Comparison of ENCODE assay signal across 11 mouse cellular contexts in genomic region chr10:12853776-12854175, GRCm38 (mm10). TPM values are rescaled to one million over a fixed set of nuclear protein-coding genes. Genes with fewer than 3 reads are reported as not detected.
A peak's percentile ranks its signal among the peaks of the same experiment; 100 is the strongest.
DNase-seq lines count a peak whose midpoint lies in the region; ATAC-seq and TF ChIP-seq lines count a peak whose summit lies in the region.
"Had no signal": no experiment of that assay in that cellular context is flagged by ENCODE, and none has a peak within 500 bp of the region (broad histone marks: within the 10 kb centered on the region; RNA-seq: fewer than 3 reads in every experiment).

No protein-coding gene starts in this region.

- H3K27me3 ChIP-seq in heart, embryonic 13.5 days (replicated peaks) = no peaks in the 10 kb centered on the region
- H3K27me3 ChIP-seq in liver, adult 2 months (ENCODE audit: control insufficient read depth, insufficient read depth, low read length) = no peaks in the 10 kb centered on the region
- H3K27me3 ChIP-seq in liver, embryonic 11.5 days (replicated peaks; ENCODE audit: control insufficient read depth, insufficient read depth, low read length) = no peaks in the 10 kb centered on the region
- H3K27me3 ChIP-seq: liver, embryonic 13.5 days; neural tube, embryonic 13.5 days had no signal

- no peak for DNase-seq in heart, adult 9 months (ENCODE audit: low spot score in 2 of 2)
- peak; percentile 41 for DNase-seq in liver, adult 2 months (ENCODE audit: extremely low read depth, low read depth, low spot score)
- DNase-seq in liver, embryonic 11.5 days (ENCODE audit: low spot score) = no peak
- DNase-seq in cerebellum, adult 9-11 months = peak; percentile 49
- DNase-seq in right cerebral cortex, postnatal 14 days = no peak
- DNase-seq in MN1 (ENCODE audit: low spot score) = no peak
- DNase-seq: liver, embryonic 13.5 days had no signal

- H3K79me2 ChIP-seq in liver, adult 2 months (ENCODE audit: control insufficient read depth, insufficient read depth, low read length) = peaks cover 11% of the 10 kb centered on the region; the same call in 1 of the 2 replicates

- no peak overlapping the region for H3K4me3 ChIP-seq in heart, embryonic 13.5 days
- no peak overlapping the region for H3K4me3 ChIP-seq in liver, adult 2 months (ENCODE audit: insufficient read depth, low read depth, low read length)
- no peak overlapping the region for H3K4me3 ChIP-seq in liver, embryonic 11.5 days (ENCODE audit: low read depth, low read length)
- H3K4me3 ChIP-seq: liver, embryonic 13.5 days; neural tube, embryonic 13.5 days had no signal

- H3K36me3 ChIP-seq in heart, embryonic 13.5 days = peaks cover 13% of the 10 kb centered on the region
- H3K36me3 ChIP-seq in liver, adult 2 months (ENCODE audit: control insufficient read depth, insufficient read depth, low read length) = no peaks in the 10 kb centered on the region
- H3K36me3 ChIP-seq in liver, embryonic 11.5 days (ENCODE audit: control insufficient read depth, insufficient read depth, low read length) = no peaks in the 10 kb centered on the region
- H3K36me3 ChIP-seq: liver, embryonic 13.5 days; neural tube, embryonic 13.5 days had no signal

- WGBS in heart, embryonic 13.5 days = 59% methylated on average over 6 of the region's 6 CpGs
- WGBS in liver, adult 2 months = 58% methylated on average over 6 of the region's 6 CpGs
- 70% methylated on average over 6 of the region's 6 CpGs for WGBS in liver, embryonic 11.5 days

- TF ChIP-seq CTCF in liver, adult 2 months (IDR thresholded peaks at IDR 0.05; ENCODE audit: low read depth, low read length) = no peak

- ATAC-seq in heart, embryonic 13.5 days (ENCODE audit: extremely low read depth, insufficient number of reproducible peaks, low FRiP score, low TSS enrichment) = no peak
- ATAC-seq in liver, embryonic 11.5 days (replicated peaks; ENCODE audit: low FRiP score) = no peak
- ATAC-seq: CD4-positive, CD25-positive, alpha-beta regulatory T cell, adult 4 months; midbrain, embryonic 16.5 days had no signal

- H3K27ac ChIP-seq in heart, embryonic 13.5 days (replicated peaks) = peak overlapping the region; percentile 36
- no peak overlapping the region; the same call in 1 of the 2 replicates for H3K27ac ChIP-seq in liver, adult 2 months (replicated peaks; ENCODE audit: insufficient read depth, low read depth, low read length)
- no peak overlapping the region for H3K27ac ChIP-seq in liver, embryonic 11.5 days (ENCODE audit: low read depth, low read length)
- H3K27ac ChIP-seq: liver, embryonic 13.5 days; neural tube, embryonic 13.5 days had no signal

- H3K9ac ChIP-seq in heart, embryonic 13.5 days = peak overlapping the region; percentile 8; the same call in 1 of the 2 replicates
- no peak overlapping the region for H3K9ac ChIP-seq in liver, adult 2 months (ENCODE audit: low read depth, low read length)
- no peak overlapping the region for H3K9ac ChIP-seq in liver, embryonic 11.5 days (ENCODE audit: low read depth, low read length)
- H3K9ac ChIP-seq: liver, embryonic 13.5 days; neural tube, embryonic 13.5 days had no signal

- no peak for TF ChIP-seq POLR2A in liver, adult 2 months (IDR thresholded peaks at IDR 0.05; ENCODE audit: extremely low read depth, insufficient read depth, low read length)

- peaks cover 65% of the 10 kb centered on the region for H3K4me1 ChIP-seq in heart, embryonic 13.5 days
- H3K4me1 ChIP-seq in liver, adult 2 months (ENCODE audit: control insufficient read depth, insufficient read depth, low read length) = peaks cover 23% of the 10 kb centered on the region
- peaks cover 7% of the 10 kb centered on the region; the same call in 1 of the 2 replicates for H3K4me1 ChIP-seq in liver, embryonic 11.5 days (replicated peaks; ENCODE audit: control insufficient read depth, insufficient read depth, low read length)
- H3K4me1 ChIP-seq: neural tube, embryonic 13.5 days had no signal

- H3K4me2 ChIP-seq in heart, embryonic 13.5 days = no peak overlapping the region
- H3K4me2 ChIP-seq in liver, embryonic 11.5 days = no peak overlapping the region
- H3K4me2 ChIP-seq: liver, embryonic 13.5 days; neural tube, embryonic 13.5 days had no signal

- no peaks in the 10 kb centered on the region for H3K9me3 ChIP-seq in heart, embryonic 13.5 days
- H3K9me3 ChIP-seq in liver, embryonic 11.5 days (ENCODE audit: control insufficient read depth, low read length) = no peaks in the 10 kb centered on the region
- H3K9me3 ChIP-seq: liver, embryonic 13.5 days; neural tube, embryonic 13.5 days had no signal

RNA-seq across cellular contexts. Expression of gene Utrn, which starts 15.4 kb away (rescaled TPM):
- polyA plus RNA-seq in heart, embryonic 13.5 days (2015; fragmentation: Nextera tagmentation; extraction: Ambion mirVana) = 55.0 and 55.8 TPM in 2 replicates
- 25.7 and 27.9 TPM in 2 replicates for total RNA-seq in liver, adult 2 months (2014; rRNA removed)
- polyA plus RNA-seq in liver, adult 2 months (2012; rRNA removed) = 5.4 and 5.9 TPM in 2 replicates
- 19.8 and 23.0 TPM in 2 replicates for polyA plus RNA-seq in liver, embryonic 11.5 days (2014; fragmentation: Nextera tagmentation; extraction: Ambion mirVana)

Comparison
In these comparisons a context has a peak if more than half of its experiments do, and no peak if none do; other contexts are left out.
1. DNase-seq: peak in liver, adult 2 months (single experiment) and cerebellum, adult 9-11 months (single experiment); none in heart, adult 9 months (0 of 2), liver, embryonic 11.5 days (single experiment), right cerebral cortex, postnatal 14 days (single experiment) and MN1 (single experiment).